ENCODE assay signal across 25 mouse cellular contexts in the genomic region with DNA sequence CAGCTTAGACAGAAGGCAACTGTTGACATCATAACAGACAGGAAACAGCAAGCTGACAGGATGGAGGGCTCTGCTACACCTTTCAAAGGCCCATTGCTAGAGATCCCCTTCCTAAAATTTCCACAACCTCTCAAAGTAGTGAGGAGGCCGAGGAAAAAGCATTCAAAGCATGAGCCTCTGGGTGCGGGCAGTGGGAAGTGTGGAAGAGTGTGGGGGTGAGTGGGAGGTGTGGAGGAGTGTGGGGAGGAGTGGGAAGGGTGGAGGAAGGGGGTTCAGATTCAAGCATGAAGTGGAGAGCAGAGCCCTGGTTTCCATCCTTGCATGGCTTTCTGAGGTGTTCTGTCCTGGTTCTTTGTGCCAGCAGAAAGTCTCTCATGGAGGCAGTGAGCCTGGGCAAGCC. TPM values are rescaled to one million over a fixed set of nuclear protein-coding genes. Genes with fewer than 3 reads are reported as not detected.
A peak's percentile ranks its signal among the peaks of the same experiment; 100 is the strongest.
DNase-seq lines count a peak whose midpoint lies in the region; ATAC-seq and TF ChIP-seq lines count a peak whose summit lies in the region.
"Had no signal": no experiment of that assay in that cellular context is flagged by ENCODE, and none has a peak within 500 bp of the region (broad histone marks: within the 10 kb centered on the region; RNA-seq: fewer than 3 reads in every experiment).

No protein-coding gene starts in this region.

- POLR2A ChIA-PET in Patski (lab: Charles Lee) = interaction anchor here (0.7 kb wide), 1 partner anchor 140 kb away, joined by 4 read pairs; no protein-coding TSS in a partner anchor

- CTCF ChIA-PET in Patski (lab: Charles Lee) = interaction anchor here (0.7 kb wide), 1 partner anchor 10 kb away, joined by 3 read pairs; no protein-coding TSS in a partner anchor

- no peaks in the 10 kb centered on the region; the same call in 1 of the 2 replicates for H3K9me3 ChIP-seq in intestine, embryonic 14.5 days (ENCODE audit: control insufficient read depth, low read length)
- H3K9me3 ChIP-seq in intestine, embryonic 15.5 days = no peaks in the 10 kb centered on the region
- no peaks in the 10 kb centered on the region for H3K9me3 ChIP-seq in neural tube, embryonic 15.5 days (replicated peaks)
- H3K9me3 ChIP-seq: embryonic facial prominence, embryonic 12.5 days; forebrain, embryonic 13.5 days; forebrain, embryonic 15.5 days; G1E had no signal

- DNase-seq in heart, adult 11 months = peak; percentile 64
- DNase-seq in heart, postnatal 14 days = no peak
- peak; percentile 32 for DNase-seq in intestine, embryonic 14.5 days (ENCODE audit: low spot score)
- peak; percentile 8 for DNase-seq in neural tube, embryonic 10.5 days (ENCODE audit: extremely low spot score, low spot score)
- DNase-seq in Patski (ENCODE audit: low read depth, low spot score) = no peak
- DNase-seq in urinary bladder, postnatal 4 days (ENCODE audit: low spot score in 2 of 2) = no peak
- DNase-seq: adrenal gland, adult 2 months; adrenal gland, postnatal 10 days; adrenal gland, postnatal 25 days; B cell, adult 2 months; cerebellum, adult 11 months; cerebellum, adult 18-20 months; cerebellum, adult 8-10 months; cerebellum, adult 9-11 months; cerebellum, postnatal 14 days; cerebellum, postnatal 36 days; embryo, embryonic 11 days had no signal

- H3K9ac ChIP-seq in intestine, embryonic 14.5 days (ENCODE audit: low read length) = no peak overlapping the region
- H3K9ac ChIP-seq in intestine, embryonic 15.5 days = no peak overlapping the region
- H3K9ac ChIP-seq in neural tube, embryonic 15.5 days (replicated peaks) = no peak overlapping the region
- H3K9ac ChIP-seq: embryonic facial prominence, embryonic 12.5 days; forebrain, embryonic 13.5 days; forebrain, embryonic 15.5 days had no signal

- in situ Hi-C loops in Patski (cut with MboI; ENCODE audit: low pct_unique_long_range_greater_than_20kb) = loop anchor here (10.0 kb wide), 1 partner anchor 724 kb away; no protein-coding TSS in a partner anchor

- no peaks in the 10 kb centered on the region for H3K27me3 ChIP-seq in intestine, embryonic 14.5 days (replicated peaks; ENCODE audit: control insufficient read depth, insufficient read depth, low read length)
- H3K27me3 ChIP-seq in intestine, embryonic 15.5 days (replicated peaks) = no peaks in the 10 kb centered on the region
- no peaks in the 10 kb centered on the region for H3K27me3 ChIP-seq in neural tube, embryonic 15.5 days (replicated peaks)
- no peaks in the 10 kb centered on the region for H3K27me3 ChIP-seq in Patski
- H3K27me3 ChIP-seq: CH12.LX; forebrain, embryonic 13.5 days; forebrain, embryonic 15.5 days had no signal

- no peak for TF ChIP-seq CTCF in Patski (IDR thresholded peaks at IDR 0.05)

- 79% methylated on average over 2 of the region's 2 CpGs for WGBS in intestine, embryonic 14.5 days
- 79% methylated on average over 2 of the region's 2 CpGs for WGBS in intestine, embryonic 15.5 days
- 81% methylated on average over 2 of the region's 2 CpGs for WGBS in neural tube, embryonic 15.5 days

- intact Hi-C loops in heart, postnatal 14 days (cut with DNase I) = no loop called here

- ATAC-seq in intestine, embryonic 14.5 days (replicated peaks; ENCODE audit: low FRiP score, low TSS enrichment, low read depth) = no peak
- no peak for ATAC-seq in intestine, embryonic 15.5 days
- no peak for ATAC-seq in neural tube, embryonic 15.5 days (ENCODE audit: low FRiP score)
- ATAC-seq in Patski = peak; percentile 89
- ATAC-seq: CD4-positive, CD25-positive, alpha-beta regulatory T cell, adult 4 months; forebrain, embryonic 13.5 days; forebrain, embryonic 15.5 days had no signal

- no peaks in the 10 kb centered on the region for H3K36me3 ChIP-seq in intestine, embryonic 14.5 days (ENCODE audit: control insufficient read depth, insufficient read depth, low read length)
- no peaks in the 10 kb centered on the region for H3K36me3 ChIP-seq in intestine, embryonic 15.5 days
- H3K36me3 ChIP-seq in neural tube, embryonic 15.5 days = no peaks in the 10 kb centered on the region
- H3K36me3 ChIP-seq: embryonic facial prominence, embryonic 12.5 days; forebrain, embryonic 15.5 days; G1E had no signal

- H3K4me2 ChIP-seq in intestine, embryonic 14.5 days (ENCODE audit: low read length) = no peak overlapping the region
- no peak overlapping the region for H3K4me2 ChIP-seq in intestine, embryonic 15.5 days (replicated peaks)
- no peak overlapping the region for H3K4me2 ChIP-seq in neural tube, embryonic 15.5 days
- H3K4me2 ChIP-seq: embryonic facial prominence, embryonic 12.5 days; forebrain, embryonic 13.5 days; forebrain, embryonic 15.5 days had no signal

- H3K4me3 ChIP-seq in intestine, embryonic 14.5 days (ENCODE audit: low read depth, low read length) = no peak overlapping the region
- no peak overlapping the region for H3K4me3 ChIP-seq in intestine, embryonic 15.5 days (replicated peaks)
- no peak overlapping the region for H3K4me3 ChIP-seq in neural tube, embryonic 15.5 days (replicated peaks)
- H3K4me3 ChIP-seq: embryonic facial prominence, embryonic 12.5 days; forebrain, embryonic 13.5 days; forebrain, embryonic 15.5 days had no signal

- H3K27ac ChIP-seq in intestine, embryonic 14.5 days (ENCODE audit: low read depth) = no peak overlapping the region
- H3K27ac ChIP-seq in intestine, embryonic 15.5 days = no peak overlapping the region
- no peak overlapping the region for H3K27ac ChIP-seq in neural tube, embryonic 15.5 days (replicated peaks)
- H3K27ac ChIP-seq: embryonic facial prominence, embryonic 12.5 days; forebrain, embryonic 13.5 days; forebrain, embryonic 15.5 days had no signal

- H3K4me1 ChIP-seq in intestine, embryonic 14.5 days (replicated peaks; ENCODE audit: control insufficient read depth, insufficient read depth, low read length) = no peaks in the 10 kb centered on the region
- no peaks in the 10 kb centered on the region for H3K4me1 ChIP-seq in intestine, embryonic 15.5 days (replicated peaks)
- H3K4me1 ChIP-seq in neural tube, embryonic 15.5 days = no peaks in the 10 kb centered on the region
- H3K4me1 ChIP-seq: forebrain, embryonic 13.5 days; forebrain, embryonic 15.5 days had no signal

RNA-seq across cellular contexts. Expression of a gene that starts 13.8 kb away (rescaled TPM):
- total RNA-seq in heart, postnatal 14 days (2021) = 10 to 100 TPM; 19.0 to 20.0 TPM
- 21.0 and 23.7 TPM in 2 replicates for polyA plus RNA-seq in intestine, embryonic 14.5 days (2014; fragmentation: Nextera tagmentation; extraction: Ambion mirVana)
- 15.1 and 17.4 TPM in 2 replicates for polyA plus RNA-seq in intestine, embryonic 15.5 days (2015; fragmentation: Nextera tagmentation; extraction: Ambion mirVana)
- 9.0 and 11.8 TPM in 2 replicates for polyA plus RNA-seq in neural tube, embryonic 15.5 days (2015; fragmentation: Nextera tagmentation; extraction: Ambion mirVana)
- polyA plus RNA-seq in Patski (2021) = 43.6 TPM
- total RNA-seq: CH12.LX had no signal

Comparison
In these comparisons a context has a peak if more than half of its experiments do, and no peak if none do; other contexts are left out.
1. DNase-seq: peak in heart, adult 11 months (single experiment), intestine, embryonic 14.5 days (single experiment) and neural tube, embryonic 10.5 days (single experiment); none in heart, postnatal 14 days (0 of 2), Patski (single experiment) and urinary bladder, postnatal 4 days (0 of 2).